Mouse (Mus musculus): ENCODE measurements around the gene Psmd3.

GRCm38 (mm10) chr11:98693746-98694145 is 11.4 kb downstream of the Psmd3 start:
- TF ChIP-seq CTCF (IDR thresholded peaks at IDR 0.05; ENCODE audit: borderline replicate concordance, extremely low read depth, insufficient read depth, insufficient read length) (no peak), POLR2A (IDR thresholded peaks at IDR 0.05; ENCODE audit: borderline replicate concordance, extremely low read depth, insufficient read depth, insufficient read length, poor library complexity, severe bottlenecking) (no peak)

All from brain, embryonic 14.5 days (tissue).